Comparison of ENCODE assay signal across 19 mouse cellular contexts in the genomic region with DNA sequence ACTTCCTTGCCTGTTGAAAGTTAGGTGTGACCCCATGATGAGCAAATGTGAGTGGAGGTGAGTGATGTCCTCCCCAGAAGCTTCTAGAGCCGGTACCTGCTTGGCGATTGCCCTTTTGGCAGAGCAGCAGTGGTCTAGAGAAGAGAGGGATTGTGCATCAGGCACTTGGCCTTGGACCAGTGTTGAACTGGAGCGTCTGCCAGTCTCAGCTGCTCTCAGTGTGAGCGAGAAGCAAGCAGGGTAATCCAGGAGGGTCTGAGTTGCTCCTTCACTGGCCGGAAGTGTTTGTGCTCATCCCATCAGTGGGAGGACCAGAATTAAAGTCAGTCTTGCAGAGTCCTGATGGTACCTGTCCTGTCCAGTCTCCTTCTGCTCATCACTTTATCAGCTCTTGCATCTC.
A peak's percentile ranks its signal among the peaks of the same experiment; 100 is the strongest.
DNase-seq lines count a peak whose midpoint lies in the region; ATAC-seq and TF ChIP-seq lines count a peak whose summit lies in the region.
"Had no signal": no experiment of that assay in that cellular context is flagged by ENCODE, and none has a peak within 500 bp of the region (broad histone marks: within the 10 kb centered on the region; RNA-seq: fewer than 3 reads in every experiment).

No protein-coding gene starts in this region.

- WGBS in hindbrain, postnatal 0 days, result 70% methylated on average over 5 of the region's 5 CpGs
- WGBS in hindbrain, embryonic 13.5 days, result 97% methylated on average over 5 of the region's 5 CpGs
- 9% methylated on average over 5 of the region's 5 CpGs for WGBS in cerebellum, adult 2 months

- no peaks in the 10 kb centered on the region for H3K27me3 ChIP-seq in hindbrain, postnatal 0 days (ENCODE audit: insufficient read depth, low read length)
- no peaks in the 10 kb centered on the region for H3K27me3 ChIP-seq in hindbrain, embryonic 13.5 days
- H3K27me3 ChIP-seq in cerebellum, adult 2 months (ENCODE audit: control insufficient read depth, insufficient read depth, low read length), result no peaks in the 10 kb centered on the region
- H3K27me3 ChIP-seq: forebrain, embryonic 12.5 days; heart, embryonic 15.5 days; hindbrain, embryonic 15.5 days; intestine, embryonic 15.5 days; neural tube, embryonic 15.5 days had no signal

- no peaks in the 10 kb centered on the region for H3K36me3 ChIP-seq in hindbrain, postnatal 0 days (ENCODE audit: insufficient read depth, low read length)
- H3K36me3 ChIP-seq in hindbrain, embryonic 13.5 days, result no peaks in the 10 kb centered on the region
- H3K36me3 ChIP-seq: forebrain, embryonic 12.5 days; heart, embryonic 15.5 days; hindbrain, embryonic 15.5 days; intestine, embryonic 15.5 days; neural tube, embryonic 15.5 days had no signal

- H3K27ac ChIP-seq in hindbrain, postnatal 0 days, result no peak overlapping the region
- H3K27ac ChIP-seq in hindbrain, embryonic 13.5 days, result no peak overlapping the region
- H3K27ac ChIP-seq in cerebellum, adult 2 months (ENCODE audit: insufficient read depth, low read length), result 0 out of 2 replicates have a peak overlapping the region, but pooled peaks have one; percentile 0
- H3K27ac ChIP-seq: forebrain, embryonic 12.5 days; heart, embryonic 15.5 days; hindbrain, embryonic 15.5 days; intestine, embryonic 15.5 days; neural tube, embryonic 15.5 days had no signal

- no peak for TF ChIP-seq POLR2A in cerebellum, adult 2 months (IDR thresholded peaks at IDR 0.05; ENCODE audit: borderline replicate concordance, insufficient read depth, low read length)

- H3K9me3 ChIP-seq in hindbrain, postnatal 0 days (ENCODE audit: low read length), result no peaks in the 10 kb centered on the region
- no peaks in the 10 kb centered on the region for H3K9me3 ChIP-seq in hindbrain, embryonic 13.5 days
- H3K9me3 ChIP-seq: forebrain, embryonic 12.5 days; heart, embryonic 15.5 days; hindbrain, embryonic 15.5 days; intestine, embryonic 15.5 days; neural tube, embryonic 15.5 days had no signal

- no peak for DNase-seq in hindbrain, postnatal 0 days (ENCODE audit: low spot score)
- peak; percentile 90 for DNase-seq in brain, adult 2 months (ENCODE audit: low read depth, low spot score)
- peak; percentile 82 to 87 for DNase-seq in cerebellum, adult 2 months
- peak; percentile 82 to 85 for DNase-seq in cerebellum, postnatal 25 days
- no peak for DNase-seq in adrenal gland, postnatal 36 days
- DNase-seq in embryo, embryonic 11 days, result no peak
- DNase-seq: gastrocnemius, postnatal 25 days; heart, postnatal 36 days; kidney, adult 9 months; kidney, postnatal 36 days; lung, postnatal 4 days; thymus, adult 18-20 months had no signal

- no peak overlapping the region for H3K4me2 ChIP-seq in hindbrain, postnatal 0 days (ENCODE audit: low read depth, low read length)
- no peak overlapping the region for H3K4me2 ChIP-seq in hindbrain, embryonic 13.5 days
- H3K4me2 ChIP-seq: forebrain, embryonic 12.5 days; heart, embryonic 15.5 days; hindbrain, embryonic 15.5 days; intestine, embryonic 15.5 days; neural tube, embryonic 15.5 days had no signal

- no peak overlapping the region for H3K9ac ChIP-seq in hindbrain, postnatal 0 days (replicated peaks; ENCODE audit: low read length)
- H3K9ac ChIP-seq in hindbrain, embryonic 13.5 days, result no peak overlapping the region
- H3K9ac ChIP-seq: forebrain, embryonic 12.5 days; heart, embryonic 15.5 days; hindbrain, embryonic 15.5 days; intestine, embryonic 15.5 days; neural tube, embryonic 15.5 days had no signal

- TF ChIP-seq CTCF in hindbrain, postnatal 0 days (IDR thresholded peaks at IDR 0.05; ENCODE audit: low read depth), result no peak
- TF ChIP-seq CTCF in cerebellum, adult 2 months (IDR thresholded peaks at IDR 0.05; ENCODE audit: borderline replicate concordance, insufficient read depth, low read depth, low read length), result no peak

- no peaks in the 10 kb centered on the region for H3K4me1 ChIP-seq in hindbrain, postnatal 0 days (ENCODE audit: insufficient read depth, low read length)
- H3K4me1 ChIP-seq in hindbrain, embryonic 13.5 days (replicated peaks), result no peaks in the 10 kb centered on the region
- H3K4me1 ChIP-seq in cerebellum, adult 2 months (ENCODE audit: control insufficient read depth, insufficient read depth, low read length), result peaks cover 5% of the 10 kb centered on the region
- H3K4me1 ChIP-seq: forebrain, embryonic 12.5 days; heart, embryonic 15.5 days; hindbrain, embryonic 15.5 days; intestine, embryonic 15.5 days; neural tube, embryonic 15.5 days had no signal

- no peak overlapping the region for H3K4me3 ChIP-seq in hindbrain, postnatal 0 days (ENCODE audit: low read length)
- H3K4me3 ChIP-seq in hindbrain, embryonic 13.5 days, result no peak overlapping the region
- no peak overlapping the region for H3K4me3 ChIP-seq in cerebellum, adult 2 months (replicated peaks; ENCODE audit: insufficient read depth, low read depth, low read length)
- H3K4me3 ChIP-seq: forebrain, embryonic 12.5 days; heart, embryonic 15.5 days; hindbrain, embryonic 15.5 days; intestine, embryonic 15.5 days; neural tube, embryonic 15.5 days had no signal

- ATAC-seq in hindbrain, postnatal 0 days, result peak; percentile 69
- no peak for ATAC-seq in hindbrain, embryonic 13.5 days (ENCODE audit: low FRiP score)
- ATAC-seq: CD4-positive, CD25-positive, alpha-beta regulatory T cell, adult 4 months; intestine, embryonic 15.5 days had no signal

Comparison
In these comparisons a context has a peak if more than half of its experiments do, and no peak if none do; other contexts are left out.
1. DNase-seq: peak in brain, adult 2 months (single experiment), cerebellum, adult 2 months (2 of 2) and cerebellum, postnatal 25 days (2 of 2); none in hindbrain, postnatal 0 days (single experiment), adrenal gland, postnatal 36 days (0 of 2) and embryo, embryonic 11 days (single experiment).